Mouse (Mus musculus): ENCODE results near the gene Rrnad1. TPM values are rescaled to one million over a fixed set of nuclear protein-coding genes. Genes with fewer than 3 reads are reported as not detected.
A peak's percentile ranks its signal among the peaks of the same experiment; 100 is the strongest.

Gene Rrnad1
- total RNA-seq, 2 experiments from 2014 or later: 6.0 to 6.1 TPM

- DNase-seq (ENCODE audit: low spot score): no peak
- intact Hi-C loops (cut with DNase I): no loop called here
Measured at GRCm38 (mm10) chr3:87949955-87950515, 19.5 kb upstream of the Rrnad1 start.

GRCm38 (mm10) chr3:87949266-87949954 lies 18.9 kb upstream of the Rrnad1 start:
- intact Hi-C loops (cut with DNase I): no loop called here
- DNase-seq (ENCODE audit: low spot score): no peak

GRCm38 (mm10) chr3:87948378-87949265 lies 18.1 kb upstream of the Rrnad1 start, which contains the start of gene Crabp2:
Gene Crabp2 (plus strand): TSS chr3:87948666.
- intact Hi-C loops (cut with DNase I): no loop called here
- DNase-seq (ENCODE audit: low spot score): no peak

- DNase-seq (ENCODE audit: low spot score): no peak
- intact Hi-C loops (cut with DNase I): no loop called here
Measured at GRCm38 (mm10) chr3:87947811-87948199, 17.3 kb upstream of the Rrnad1 start.

- intact Hi-C loops (cut with DNase I): no loop called here
- DNase-seq (ENCODE audit: low spot score): no peak
Measured at GRCm38 (mm10) chr3:87947056-87947810, 16.7 kb upstream of the Rrnad1 start.

GRCm38 (mm10) chr3:87946541-87946860 lies 16.0 kb upstream of the Rrnad1 start:
- no peak for DNase-seq (ENCODE audit: low spot score)
- intact Hi-C loops (cut with DNase I): no loop called here

GRCm38 (mm10) chr3:87945781-87946540 lies 15.4 kb upstream of the Rrnad1 start:
- DNase-seq (ENCODE audit: low spot score): no peak
- intact Hi-C loops (cut with DNase I): no loop called here

GRCm38 (mm10) chr3:87944838-87945600 lies 14.5 kb upstream of the Rrnad1 start:
- intact Hi-C loops (cut with DNase I): no loop called here
- DNase-seq (ENCODE audit: low spot score): peak; percentile 36

- intact Hi-C loops (cut with DNase I): no loop called here
Measured at GRCm38 (mm10) chr3:87943586-87943985, 13.1 kb upstream of the Rrnad1 start.

GRCm38 (mm10) chr3:87942471-87942870 lies 12.0 kb upstream of the Rrnad1 start:
- no peak for DNase-seq (ENCODE audit: low spot score)
- intact Hi-C loops (cut with DNase I): no loop called here

More at GRCm38 (mm10) chr3:87943586-87943985, 13.1 kb upstream of the Rrnad1 start:
- DNase-seq (ENCODE audit: low spot score): no peak

GRCm38 (mm10) chr3:87940611-87941010 lies 10.1 kb upstream of the Rrnad1 start:
- no peak for DNase-seq (ENCODE audit: low spot score)
- intact Hi-C loops (cut with DNase I): no loop called here

GRCm38 (mm10) chr3:87935776-87936175 lies 5.3 kb upstream of the Rrnad1 start:
- intact Hi-C loops (cut with DNase I): loop anchor here (1.0 kb wide), 3 partner anchors 26 to 136 kb away; no protein-coding TSS in a partner anchor
- peak; percentile 37 for DNase-seq (ENCODE audit: low spot score)

GRCm38 (mm10) chr3:87935201-87935600 lies 4.7 kb upstream of the Rrnad1 start:
- intact Hi-C loops (cut with DNase I): loop anchor here (1.0 kb wide), 3 partner anchors 26 to 136 kb away; no protein-coding TSS in a partner anchor
- DNase-seq (ENCODE audit: low spot score): no peak

GRCm38 (mm10) chr3:87934501-87934900 lies 4.0 kb upstream of the Rrnad1 start:
- intact Hi-C loops (cut with DNase I): no loop called here
- no peak for DNase-seq (ENCODE audit: low spot score)

GRCm38 (mm10) chr3:87934026-87934425 lies 3.5 kb upstream of the Rrnad1 start:
- DNase-seq (ENCODE audit: low spot score): no peak
- intact Hi-C loops (cut with DNase I): no loop called here

GRCm38 (mm10) chr3:87929341-87930077 lies 1.0 kb downstream of the Rrnad1 start:
- intact Hi-C loops (cut with DNase I): no loop called here
- no peak for DNase-seq (ENCODE audit: low spot score)

- intact Hi-C loops (cut with DNase I): no loop called here
- DNase-seq (ENCODE audit: low spot score): no peak
Measured at GRCm38 (mm10) chr3:87927452-87927851, 3.1 kb downstream of the Rrnad1 start.

GRCm38 (mm10) chr3:87924996-87925395 lies 5.5 kb downstream of the Rrnad1 start:
- intact Hi-C loops (cut with DNase I): no loop called here
- no peak for DNase-seq (ENCODE audit: low spot score)

All from heart, postnatal 25 days (tissue).